Mouse (Mus musculus) mature B cell (primary cell): ENCODE measurements around the gene Gimap4.

Experiments used
- in situ Hi-C: fragments of 300-500 bp; cut with MboI; formaldehyde crosslinking; loops from 2 replicates; pipeline ENCODE4 v1.14.3; 2019

Gene Gimap4

GRCm38 (mm10) chr6:48700251-48701075, 16.1 kb downstream of the Gimap4 start:
- in situ Hi-C loops: no loop called here

GRCm38 (mm10) chr6:48702146-48702545, 17.8 kb downstream of the Gimap4 start:
- in situ Hi-C loops: no loop called here

GRCm38 (mm10) chr6:48702601-48703000, 18.3 kb downstream of the Gimap4 start:
- in situ Hi-C loops: no loop called here

- in situ Hi-C loops: no loop called here
These were observed 19.8 kb downstream of the Gimap4 start for GRCm38 (mm10) chr6:48704146-48704545.

GRCm38 (mm10) chr6:48706130-48706529, 21.8 kb downstream of the Gimap4 start:
- in situ Hi-C loops: no loop called here

- in situ Hi-C loops: no loop called here
These were observed 34.1 kb downstream of the Gimap4 start, which contains the start of the genes Gm28053 and Gimap7 for GRCm38 (mm10) chr6:48718455-48718854. Gm28053 (plus strand) TSS chr6:48718607. Gimap7 (plus strand) TSS chr6:48718621.

- in situ Hi-C loops: no loop called here
These were observed 36.0 kb downstream of the Gimap4 start for GRCm38 (mm10) chr6:48720326-48720725.

GRCm38 (mm10) chr6:48723468-48723867, 39.1 kb downstream of the Gimap4 start:
- in situ Hi-C loops: no loop called here

- in situ Hi-C loops: no loop called here
These were observed 41.1 kb downstream of the Gimap4 start for GRCm38 (mm10) chr6:48725476-48725875.

- in situ Hi-C loops: no loop called here
These were observed 43.4 kb downstream of the Gimap4 start for GRCm38 (mm10) chr6:48727761-48728160.

- in situ Hi-C loops: no loop called here
These were observed 48.5 kb downstream of the Gimap4 start for GRCm38 (mm10) chr6:48732864-48733304.

GRCm38 (mm10) chr6:48733660-48734059, 49.3 kb downstream of the Gimap4 start:
- in situ Hi-C loops: no loop called here

- in situ Hi-C loops: no loop called here
These were observed 52.7 kb downstream of the Gimap4 start for GRCm38 (mm10) chr6:48737053-48737452.

GRCm38 (mm10) chr6:48737688-48738087, 53.3 kb downstream of the Gimap4 start:
- in situ Hi-C loops: no loop called here

- in situ Hi-C loops: no loop called here
These were observed 54.8 kb downstream of the Gimap4 start, which contains the start of gene Gimap1 for GRCm38 (mm10) chr6:48738961-48739779. Gimap1 (plus strand) TSS chr6:48739054.

- in situ Hi-C loops: no loop called here
These were observed 55.4 kb downstream of the Gimap4 start for GRCm38 (mm10) chr6:48739780-48740055.

- in situ Hi-C loops: no loop called here
These were observed 56.3 kb downstream of the Gimap4 start for GRCm38 (mm10) chr6:48740501-48741169.

GRCm38 (mm10) chr6:48741273-48741672, 56.9 kb downstream of the Gimap4 start:
- in situ Hi-C loops: no loop called here
